Mouse (Mus musculus) forebrain, embryonic 14.5 days (tissue): ENCODE data around the gene Best1. TPM values are rescaled to one million over a fixed set of nuclear protein-coding genes. Genes with fewer than 3 reads are reported as not detected.
A peak's percentile ranks its signal among the peaks of the same experiment; 100 is the strongest.
"Not testable (repeated sequence)": the region's sequence is repeated elsewhere in the genome, so short reads cannot be mapped to it uniquely, and the experiment has no call there.

Source experiments
- ATAC-seq: fragments of 200-750 bp; cut with Nextera tagmentation; 2 replicates; pipeline ENCODE4 v1.8.0; 2017; ENCODE audit warnings: mild to moderate bottlenecking, moderate library complexity
- DNase-seq: peaks from one replicate; pipeline ENCODE4 v3.0.0-alpha.2; 2015; ENCODE audit warnings: low spot score
- H3K27ac ChIP-seq: fragments of 300-500 bp; sonication (generic); 2 replicates; pipeline ENCODE4 v1.5.1; 2014; ENCODE audit warnings: low read depth, mild to moderate bottlenecking, control low read depth, low read length, moderate library complexity
- H3K27me3 ChIP-seq: fragments of 300-500 bp; sonication (generic); replicated peaks from 2 replicates; pipeline ENCODE4 v1.6.1; 2014; ENCODE audit warnings: low read length, control low read depth, mixed read lengths; ENCODE audit not compliant: control insufficient read depth, insufficient read depth
- H3K36me3 ChIP-seq: fragments of 300-500 bp; sonication (generic); 2 replicates; pipeline ENCODE4 v1.6.1; 2014; ENCODE audit warnings: low read length, control low read depth; ENCODE audit not compliant: control insufficient read depth, insufficient read depth
- H3K4me1 ChIP-seq: fragments of 300-500 bp; sonication (generic); 2 replicates; pipeline ENCODE4 v1.6.1; 2014; ENCODE audit warnings: antibody characterized with exemption, low read length, control low read depth; ENCODE audit not compliant: control insufficient read depth, insufficient read depth
- H3K4me2 ChIP-seq: fragments of 300-500 bp; sonication (generic); 2 replicates; pipeline ENCODE4 v1.6.1; 2014; ENCODE audit warnings: mild to moderate bottlenecking, control low read depth, low read length
- H3K4me3 ChIP-seq: fragments of 300-500 bp; sonication (generic); 2 replicates; pipeline ENCODE4 v1.5.1; 2014; ENCODE audit warnings: low read depth, low read length, control low read depth
- H3K9ac ChIP-seq: fragments of 300-500 bp; sonication (generic); 2 replicates; pipeline ENCODE4 v1.6.1; 2014; ENCODE audit warnings: mild to moderate bottlenecking, low read length, control low read depth, moderate library complexity
- H3K9me3 ChIP-seq: fragments of 300-500 bp; sonication (generic); replicated peaks from 2 replicates; pipeline ENCODE4 v1.6.1; 2016; ENCODE audit warnings: low read length, control low read depth, mixed read lengths; ENCODE audit not compliant: control insufficient read depth
- WGBS: fragments of 180-500 bp; shearing (Covaris S2); extraction: QIAGEN DNeasy Blood & Tissue Kit; methylation state at CpG from one replicate; pipeline ENCODE4 v1.1.7; 2014; 5-methylcytosine and 5-hydroxymethylcytosine counted together
- polyA plus RNA-seq: library from polyadenylated mRNA; unstranded; fragments of >200 nt; fragmentation: Nextera tagmentation; extraction: Ambion mirVana; gene quantifications from 2 replicates; pipeline ENCODE4 v1.2.1, GENCODE M21; 2014

Best1 gene
- polyA plus RNA-seq, 1 experiment from 2014 or later, result 1.4 TPM

DNA sequence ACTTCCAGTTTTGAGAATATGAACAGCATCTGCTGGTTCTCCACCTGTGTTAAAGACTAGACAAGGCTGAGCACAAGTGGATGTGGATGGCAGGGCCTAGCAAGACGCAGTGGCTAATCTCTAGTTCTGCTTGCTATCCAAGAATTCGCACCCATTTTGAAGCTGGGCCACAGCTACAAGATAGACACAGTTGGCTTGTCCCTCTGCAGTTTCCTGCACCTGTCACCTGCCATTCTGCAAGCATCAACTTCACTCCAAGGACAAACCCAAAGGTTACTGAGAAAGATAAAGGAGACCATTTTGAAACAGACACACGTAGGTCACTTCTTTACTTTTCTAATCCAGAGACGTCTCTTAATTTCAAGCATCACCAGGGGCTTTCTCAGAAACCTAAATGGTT is 19.8 kb downstream of the Best1 start:
- Histone ChIP-seq H3K4me1 (peaks cover 16% of the 10 kb centered on the region), H3K27me3 (no peaks in the 10 kb centered on the region), H3K9ac (peak overlapping the region; percentile 91), H3K4me2 (peak overlapping the region; percentile 94), H3K27ac (peak overlapping the region; percentile 86), H3K4me3 (peak overlapping the region; percentile 93), H3K36me3 (peaks cover 27% of the 10 kb centered on the region), H3K9me3 (no peaks in the 10 kb centered on the region)
- ATAC-seq, result no peak
- WGBS, result 60% methylated on average over 4 of the region's 4 CpGs
- no peak for DNase-seq

DNA sequence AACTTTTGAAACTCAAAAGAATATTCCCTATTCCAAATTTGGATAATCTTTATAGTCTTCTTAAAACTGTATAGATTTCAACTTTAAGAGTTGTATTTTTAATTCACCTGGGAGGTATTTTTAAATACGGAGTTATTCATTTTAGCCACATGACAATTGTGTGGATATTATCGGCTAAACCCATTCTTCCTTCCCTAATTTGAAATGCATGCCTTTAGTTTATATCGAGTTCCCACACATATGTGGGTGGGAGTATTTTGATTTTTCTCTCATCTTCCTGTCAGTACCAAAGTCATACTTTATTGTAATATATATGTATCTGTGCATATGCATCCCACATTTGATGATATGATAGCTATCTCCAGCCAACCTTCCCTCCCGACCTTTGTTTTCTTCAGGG is 21.2 kb downstream of the Best1 start, which contains the start of gene Fth1:
Gene Fth1 (plus strand): TSS at position 341 of the 400 bp plus-strand sequence.
- peak within 1 kb of the TSS; percentile 13; the same call in 1 of the 2 replicates for H3K9ac ChIP-seq
- 91% methylated on average over 4 of the region's 4 CpGs for WGBS
- no peak within 1 kb of the TSS for H3K27ac ChIP-seq
- H3K4me2 ChIP-seq, result no peak within 1 kb of the TSS
- peaks cover 13% of the 10 kb centered on the region for H3K36me3 ChIP-seq
- H3K27me3 ChIP-seq, result no peaks in the 10 kb centered on the region
- DNase-seq, result no peak
- peaks cover 16% of the 10 kb centered on the region for H3K4me1 ChIP-seq
- no peak for ATAC-seq
- no peak within 1 kb of the TSS for H3K4me3 ChIP-seq
- H3K9me3 ChIP-seq, result no peaks in the 10 kb centered on the region

DNA sequence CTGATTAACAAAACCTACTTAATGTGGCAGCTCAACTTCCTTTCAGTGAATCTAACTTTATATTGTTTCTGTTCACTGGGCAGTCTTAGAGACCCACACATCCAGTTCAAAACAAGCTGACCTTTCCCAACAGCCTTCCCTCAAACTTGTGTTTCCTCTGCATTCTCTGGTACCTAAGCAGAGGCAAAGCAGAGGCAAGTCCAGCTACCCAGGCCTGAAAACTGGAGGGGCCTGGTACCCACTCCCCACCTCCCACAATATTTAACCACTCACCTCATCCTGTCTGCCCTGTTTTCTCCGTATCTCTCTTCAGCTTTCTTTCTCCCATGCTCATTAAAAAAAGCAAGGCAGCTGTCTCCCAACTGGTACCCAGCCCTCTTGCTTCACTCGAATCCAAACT is 22.3 kb downstream of the Best1 start:
- Histone ChIP-seq H3K4me2 (no peak overlapping the region), H3K9ac (no peak overlapping the region), H3K4me1 (peaks cover 16% of the 10 kb centered on the region), H3K27me3 (no peaks in the 10 kb centered on the region), H3K4me3 (no peak overlapping the region), H3K27ac (no peak overlapping the region), H3K36me3 (peaks cover 2% of the 10 kb centered on the region; the same call in 1 of the 2 replicates), H3K9me3 (no peaks in the 10 kb centered on the region)
- WGBS, result 78% methylated on average over 2 of the region's 2 CpGs
- no peak for ATAC-seq
- DNase-seq, result no peak

DNA sequence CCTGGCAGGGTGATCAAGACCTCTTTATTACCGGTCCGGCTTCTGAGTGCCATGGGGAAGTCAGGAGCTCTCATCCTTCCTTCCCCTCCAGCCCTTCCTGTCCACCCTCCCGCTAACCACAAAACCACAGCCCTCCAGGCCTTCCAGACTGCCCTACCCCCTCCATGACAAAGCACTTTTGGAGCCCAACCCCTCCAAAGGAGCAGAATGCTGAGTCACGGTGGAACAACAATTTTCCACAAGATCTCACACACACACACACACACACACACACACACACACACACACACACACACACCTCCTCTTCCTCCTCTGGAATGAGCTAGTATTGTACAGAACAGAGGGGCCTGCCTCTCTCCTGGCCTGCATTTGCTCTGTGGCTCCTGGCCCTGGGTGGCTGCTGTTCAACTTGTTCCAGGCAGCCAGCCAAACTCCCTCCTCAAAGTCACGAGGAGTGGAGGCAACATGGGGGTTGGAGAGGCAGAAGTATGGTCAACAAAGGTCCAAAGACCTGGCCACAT is 22.9 kb downstream of the Best1 start:
- Histone ChIP-seq H3K4me1 (peaks cover 10% of the 10 kb centered on the region), H3K4me3 (no peak overlapping the region), H3K27me3 (no peaks in the 10 kb centered on the region), H3K27ac (no peak overlapping the region), H3K4me2 (no peak overlapping the region), H3K36me3 (no peaks in the 10 kb centered on the region), H3K9me3 (no peaks in the 10 kb centered on the region), H3K9ac (no peak overlapping the region)
- ATAC-seq (no peak), DNase-seq (no peak)
- WGBS, result 64% methylated on average over 5 of the region's 5 CpGs

DNA sequence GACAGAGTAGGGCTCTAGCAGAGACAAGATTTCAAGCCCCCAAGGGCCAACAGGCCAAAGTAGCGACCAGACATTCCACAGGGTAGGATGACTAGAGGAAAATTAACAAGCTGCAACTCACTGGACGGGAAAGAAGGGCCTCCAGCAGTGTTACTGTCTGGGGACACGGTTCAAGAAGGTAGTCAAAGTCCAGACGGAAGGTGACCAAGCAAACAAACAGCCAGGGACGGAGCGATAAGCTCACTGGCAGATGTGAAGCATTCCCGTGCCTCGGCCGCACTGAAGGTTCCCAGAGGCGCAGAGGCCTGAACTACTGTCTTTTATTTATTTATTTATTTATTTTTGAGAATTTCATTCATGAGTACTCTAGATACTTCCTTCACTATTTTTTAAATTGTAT is 24.3 kb downstream of the Best1 start:
- no peaks in the 10 kb centered on the region for H3K36me3 ChIP-seq
- ATAC-seq (no peak), DNase-seq (no peak)

DNA sequence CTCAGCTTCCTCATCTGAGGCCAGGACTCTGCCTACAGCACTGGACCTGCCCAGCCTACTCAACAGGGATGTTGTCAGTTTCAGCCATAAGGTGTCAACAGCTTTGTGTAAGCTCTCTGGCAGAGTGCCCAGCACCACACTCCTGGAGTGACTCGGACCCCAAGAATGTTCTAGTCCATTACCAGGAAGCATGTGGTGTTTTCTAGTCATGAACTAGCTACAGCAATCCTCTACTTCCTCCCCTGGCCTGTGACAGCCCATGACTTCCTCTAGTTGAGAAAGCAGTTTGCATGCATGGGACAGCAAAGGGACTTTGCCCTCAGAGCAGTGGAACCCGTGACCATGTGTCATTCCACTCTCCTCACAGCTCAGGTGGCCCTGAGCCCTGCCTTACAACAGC is 26.6 kb downstream of the Best1 start:
- H3K4me3 ChIP-seq, H3K4me1 ChIP-seq, H3K4me2 ChIP-seq, H3K9me3 ChIP-seq, H3K27me3 ChIP-seq, DNase-seq, ATAC-seq, H3K36me3 ChIP-seq, H3K27ac ChIP-seq, H3K9ac ChIP-seq: not testable (repeated sequence)
- 56% methylated on average over 2 of the region's 2 CpGs for WGBS

More for the DNA sequence above, 24.3 kb downstream of the Best1 start:
- Histone ChIP-seq H3K4me3 (no peak overlapping the region), H3K9ac (no peak overlapping the region), H3K27ac (no peak overlapping the region), H3K4me1 (peaks cover 7% of the 10 kb centered on the region; the same call in 1 of the 2 replicates), H3K27me3 (no peaks in the 10 kb centered on the region), H3K4me2 (no peak overlapping the region), H3K9me3 (no peaks in the 10 kb centered on the region)
- WGBS, result 85% methylated on average over 10 of the region's 10 CpGs

DNA sequence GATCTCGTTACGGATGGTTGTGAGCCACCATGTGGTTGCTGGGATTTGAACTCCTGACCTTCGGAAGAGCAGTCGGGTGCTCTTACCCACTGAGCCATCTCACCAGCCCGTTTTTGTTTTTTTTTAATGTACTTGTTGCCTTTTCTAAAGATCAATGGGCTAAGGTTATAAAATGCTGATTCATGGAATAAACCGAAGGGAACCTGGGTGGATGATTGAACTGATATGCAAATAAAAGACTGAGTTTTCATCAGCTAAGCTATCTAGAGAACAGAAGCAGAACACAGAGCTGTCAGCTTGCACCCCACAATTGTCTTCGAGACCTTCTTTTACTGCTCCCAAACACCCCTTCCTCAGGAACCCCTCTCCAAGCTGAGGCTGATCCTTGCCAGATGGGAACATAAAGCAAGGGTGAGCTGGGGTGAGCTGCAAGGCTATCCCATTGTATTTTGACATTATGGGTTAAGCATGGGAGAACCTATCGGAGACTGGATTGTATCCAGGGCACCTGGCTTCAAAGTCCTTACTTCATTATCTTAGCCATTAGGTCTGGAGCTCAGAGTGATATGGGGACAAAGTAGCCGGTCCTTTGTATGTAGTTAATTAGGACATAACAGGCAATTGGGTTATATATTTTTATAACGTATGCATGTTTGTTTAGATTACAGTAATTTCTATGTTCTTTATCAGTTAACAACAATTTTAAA is 33.2 kb downstream of the Best1 start:
- Histone ChIP-seq H3K27me3 (no peaks in the 10 kb centered on the region), H3K4me2 (no peak overlapping the region), H3K9me3 (no peaks in the 10 kb centered on the region), H3K4me3 (no peak overlapping the region), H3K4me1 (no peaks in the 10 kb centered on the region), H3K27ac (no peak overlapping the region), H3K9ac (no peak overlapping the region), H3K36me3 (no peaks in the 10 kb centered on the region)
- ATAC-seq (no peak), DNase-seq (no peak)
- 87% methylated on average over 9 of the region's 10 CpGs for WGBS

DNA sequence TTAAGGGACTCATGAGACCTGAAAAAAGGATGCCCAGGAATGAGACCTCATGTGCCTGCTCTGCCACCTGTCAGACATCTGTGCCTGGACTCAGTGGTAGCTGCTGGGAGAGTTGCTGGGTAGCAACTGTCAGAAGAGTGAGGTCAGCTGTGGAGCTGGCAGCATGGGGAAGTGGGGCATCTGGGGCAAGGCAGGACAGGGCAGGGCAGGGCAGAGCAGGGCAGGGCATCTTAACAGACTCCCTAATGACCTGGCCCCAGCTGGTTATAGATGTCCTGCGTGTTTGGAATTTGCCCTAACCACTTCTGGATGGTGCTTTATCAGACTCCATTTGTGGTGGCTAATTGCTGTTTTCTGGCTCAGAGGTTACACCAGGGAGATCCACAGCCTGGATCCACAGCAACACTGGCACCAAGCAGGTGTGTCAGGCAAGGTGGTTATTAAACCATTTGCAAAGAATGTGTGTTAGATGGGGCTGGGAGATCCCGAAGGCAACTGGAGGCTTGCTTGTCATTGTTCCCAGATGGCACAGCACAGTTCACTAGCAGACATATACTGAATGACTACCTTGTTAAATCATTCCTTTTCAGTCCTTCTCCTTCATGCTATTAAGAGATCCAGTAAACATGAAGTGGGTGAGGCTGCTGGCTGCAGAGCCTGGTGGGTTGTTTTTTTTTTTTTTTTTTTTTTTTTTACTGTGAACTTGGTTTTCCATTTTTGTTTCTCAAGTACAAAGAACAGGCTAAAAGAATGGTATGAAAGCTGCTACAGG is 35.2 kb downstream of the Best1 start:
- no peaks in the 10 kb centered on the region for H3K27me3 ChIP-seq
- 66% methylated on average over 2 of the region's 2 CpGs for WGBS
- no peaks in the 10 kb centered on the region for H3K36me3 ChIP-seq
- H3K9me3 ChIP-seq, result no peaks in the 10 kb centered on the region
- H3K4me3 ChIP-seq, result no peak overlapping the region
- DNase-seq (no peak), ATAC-seq (no peak)
- H3K4me2 ChIP-seq, result no peak overlapping the region
- no peak overlapping the region for H3K27ac ChIP-seq
- no peaks in the 10 kb centered on the region for H3K4me1 ChIP-seq
- H3K9ac ChIP-seq, result no peak overlapping the region
